7 mouse cellular contexts compared by ENCODE assay signal in genomic region chr1:36919728-36920127, GRCm38 (mm10). TPM values are rescaled to one million over a fixed set of nuclear protein-coding genes. Genes with fewer than 3 reads are reported as not detected.
DNase-seq lines count a peak whose midpoint lies in the region; ATAC-seq and TF ChIP-seq lines count a peak whose summit lies in the region.

No protein-coding gene starts in this region.

- H3K9me3 ChIP-seq in lung, postnatal 0 days (ENCODE audit: low read length) = no peaks in the 10 kb centered on the region
- H3K9me3 ChIP-seq in embryonic facial prominence, embryonic 10.5 days = no peaks in the 10 kb centered on the region
- no peaks in the 10 kb centered on the region for H3K9me3 ChIP-seq in liver, embryonic 14.5 days (ENCODE audit: control insufficient read depth, low read length)

- TF ChIP-seq EP300 in lung, postnatal 0 days (IDR thresholded peaks at IDR 0.05) = no peak
- peak; percentile 95 for TF ChIP-seq EP300 in liver, embryonic 14.5 days (IDR thresholded peaks at IDR 0.05; ENCODE audit: low read depth)

- H3K4me1 ChIP-seq in lung, postnatal 0 days (ENCODE audit: insufficient read depth, low read depth, low read length) = peaks cover 28% of the 10 kb centered on the region; the same call in 1 of the 2 replicates
- H3K4me1 ChIP-seq in embryonic facial prominence, embryonic 10.5 days = peaks cover 52% of the 10 kb centered on the region
- peaks cover 99% of the 10 kb centered on the region in 2 experiments for H3K4me1 ChIP-seq in liver, embryonic 14.5 days (replicated peaks; ENCODE audit: control insufficient read depth in 2 of 2, insufficient read depth in 2 of 2, low read length in 1 of 2)

- no peak overlapping the region for H3K9ac ChIP-seq in lung, postnatal 0 days (replicated peaks; ENCODE audit: low read depth)
- H3K9ac ChIP-seq in liver, embryonic 14.5 days (replicated peaks) = peak overlapping the region; percentile 70

- ATAC-seq in lung, postnatal 0 days = peak; percentile 55
- ATAC-seq in liver, embryonic 14.5 days (ENCODE audit: insufficient read depth) = peak; percentile 91

- H3K36me3 ChIP-seq in lung, postnatal 0 days (ENCODE audit: insufficient read depth, low read length) = no peaks in the 10 kb centered on the region
- H3K36me3 ChIP-seq in embryonic facial prominence, embryonic 10.5 days (replicated peaks) = no peaks in the 10 kb centered on the region; the same call in 1 of the 2 replicates
- no peaks in the 10 kb centered on the region; the same call in none of the 2 replicates for H3K36me3 ChIP-seq in liver, embryonic 14.5 days (replicated peaks; ENCODE audit: control insufficient read depth, insufficient read depth, low read depth)

- peak overlapping the region; percentile 68 for H3K27ac ChIP-seq in lung, postnatal 0 days (ENCODE audit: low read length)
- H3K27ac ChIP-seq in embryonic facial prominence, embryonic 10.5 days (replicated peaks) = 0 out of 2 replicates have a peak overlapping the region, but pooled peaks have one; percentile 4
- H3K27ac ChIP-seq in liver, embryonic 14.5 days = peak overlapping the region; percentile 100

- H3K4me3 ChIP-seq in lung, postnatal 0 days (ENCODE audit: low read depth, low read length) = no peak overlapping the region
- H3K4me3 ChIP-seq in embryonic facial prominence, embryonic 10.5 days = no peak overlapping the region
- H3K4me3 ChIP-seq in liver, embryonic 14.5 days (ENCODE audit: insufficient read depth in 1 of 2, low read depth in 2 of 2, low read length in 2 of 2) = peak overlapping the region in 1 of 2 experiments; percentile 38; a peak in 2 of 4 replicates

- no peak for TF ChIP-seq CTCF in lung, postnatal 0 days (IDR thresholded peaks at IDR 0.05)
- TF ChIP-seq CTCF in liver, embryonic 14.5 days (IDR thresholded peaks at IDR 0.05; ENCODE audit: low read depth) = peak; percentile 19; the same call in 1 of the 2 replicates

- no peaks in the 10 kb centered on the region for H3K27me3 ChIP-seq in lung, postnatal 0 days (replicated peaks; ENCODE audit: insufficient read depth, low read length)
- no peaks in the 10 kb centered on the region for H3K27me3 ChIP-seq in embryonic facial prominence, embryonic 10.5 days (replicated peaks; ENCODE audit: low read depth, poor library complexity, severe bottlenecking)
- H3K27me3 ChIP-seq in liver, embryonic 14.5 days (ENCODE audit: control insufficient read depth, insufficient read depth, low read length) = no peaks in the 10 kb centered on the region

- 19% methylated on average over 1 of the region's 1 CpGs for WGBS in lung, postnatal 0 days
- 77% methylated on average over 1 of the region's 1 CpGs for WGBS in embryonic facial prominence, embryonic 10.5 days
- WGBS in liver, embryonic 14.5 days (ENCODE audit: insufficient replicate concordance) = 0% methylated on average over 1 of the region's 1 CpGs

- DNase-seq in lung, postnatal 0 days (ENCODE audit: low spot score) = no peak
- no peak for DNase-seq in lung, adult 18-20 months
- DNase-seq in embryonic facial prominence, embryonic 10.5 days (ENCODE audit: low spot score) = no peak
- DNase-seq in liver, embryonic 14.5 days (ENCODE audit: low read depth in 3 of 3, low spot score in 3 of 3) = peak; percentile 96 to 98 (median 97)
- DNase-seq in thymus, postnatal 36 days = peak; percentile 55 to 65
- DNase-seq in layer of hippocampus, postnatal 25 days (ENCODE audit: extremely low spot score in 1 of 2, low spot score in 1 of 2) = no peak
- no peak for DNase-seq in layer of hippocampus, postnatal 36 days

- peak overlapping the region; percentile 3; the same call in 1 of the 2 replicates for H3K4me2 ChIP-seq in lung, postnatal 0 days (replicated peaks; ENCODE audit: low read depth, low read length)
- H3K4me2 ChIP-seq in liver, embryonic 14.5 days (ENCODE audit: low read depth) = peak overlapping the region; percentile 88

RNA-seq across cellular contexts. Expression of gene Tmem131, which starts 23.7 kb away (rescaled TPM):
- polyA plus RNA-seq in lung, postnatal 0 days (2015; fragmentation: Nextera tagmentation; extraction: Ambion mirVana) = 5.9 and 6.0 TPM in 2 replicates
- polyA plus RNA-seq in embryonic facial prominence, embryonic 10.5 days (2016; fragmentation: Nextera tagmentation; extraction: Ambion mirVana) = 14.0 and 14.4 TPM in 2 replicates
- 13.6 and 14.9 TPM in 2 replicates for polyA plus RNA-seq in liver, embryonic 14.5 days (2012; rRNA removed)
- 10.6 and 11.2 TPM in 2 replicates for polyA plus RNA-seq in liver, embryonic 14.5 days (2014; fragmentation: Nextera tagmentation; extraction: Ambion mirVana)
- total RNA-seq in layer of hippocampus, postnatal 25 days (2021) = 10 to 100 TPM; 48.4 to 61.9 TPM
- total RNA-seq in layer of hippocampus, postnatal 36 days (2021) = 10 to 100 TPM; 54.3 to 63.7 TPM

Comparison
In these comparisons a context has a peak if more than half of its experiments do, and no peak if none do; other contexts are left out.
1. DNase-seq: peak in liver, embryonic 14.5 days (3 of 3) and thymus, postnatal 36 days (2 of 2); none in lung, postnatal 0 days (single experiment), lung, adult 18-20 months (0 of 2), embryonic facial prominence, embryonic 10.5 days (single experiment), layer of hippocampus, postnatal 25 days (0 of 2) and layer of hippocampus, postnatal 36 days (0 of 2).
2. H3K27ac ChIP-seq: peak in every context shown above with its lines; median percentile 100 in liver, embryonic 14.5 days; 68 in lung, postnatal 0 days; 4 in embryonic facial prominence, embryonic 10.5 days.